Mouse (Mus musculus) CH12.LX (cell line): ENCODE data around the gene Rabgap1l. TPM values are rescaled to one million over a fixed set of nuclear protein-coding genes. Genes with fewer than 3 reads are reported as not detected.
A peak's percentile ranks its signal among the peaks of the same experiment; 100 is the strongest.

Experiments used
- DNase-seq: peaks from one replicate; pipeline ENCODE4 v3.0.0-alpha.2; 2013; ENCODE audit errors: extremely low read depth
- H3K27ac ChIP-seq: 2 replicates; pipeline ENCODE4 v1.5.1; 2012; ENCODE audit warnings: low read depth, mild to moderate bottlenecking, control low read depth, moderate library complexity; ENCODE audit not compliant: insufficient read depth
- H3K27me3 ChIP-seq: replicated peaks from 2 replicates; pipeline ENCODE3; 2012; ENCODE audit warnings: inconsistent platforms
- H3K36me3 ChIP-seq, 2 experiments: replicated peaks in 1 of 2; 2 replicates each; pipeline versions ENCODE3 to v1.6.1; 2012; ENCODE audit warnings: inconsistent platforms in 1 of 2, low read length in 1 of 2, mild to moderate bottlenecking in 1 of 2, mixed read lengths in 1 of 2, moderate library complexity in 1 of 2; ENCODE audit not compliant: control insufficient read depth in 1 of 2, insufficient read depth in 1 of 2
- H3K4me1 ChIP-seq, 2 experiments: 2 replicates each; pipeline ENCODE4 v1.6.1; 2012; ENCODE audit warnings: inconsistent platforms in 1 of 2, moderate library complexity in 1 of 2; ENCODE audit not compliant: insufficient read depth in 2 of 2, control insufficient read depth in 1 of 2
- H3K4me2 ChIP-seq: 2 replicates; pipeline ENCODE4 v1.6.1; 2012; ENCODE audit warnings: low read depth, mild to moderate bottlenecking, control low read depth; ENCODE audit not compliant: poor library complexity, insufficient read depth, severe bottlenecking
- H3K4me3 ChIP-seq, 3 experiments: fragments of 150-350 bp in 1 of 3; sonication (generic) in 1 of 3; replicated peaks in 1 of 3; 2 replicates each; pipeline versions ENCODE3 to v1.5.1; 2011 to 2012; ENCODE audit warnings: low read depth in 2 of 3, low read length in 2 of 3, mild to moderate bottlenecking in 2 of 3, moderate library complexity in 2 of 3, control low read depth in 1 of 3, improper control_type of control experiment in 1 of 3, inconsistent platforms in 1 of 3, mixed read lengths in 1 of 3; ENCODE audit not compliant: poor library complexity in 1 of 3
- H3K79me2 ChIP-seq: replicated peaks from 2 replicates; pipeline ENCODE4 v1.6.1; 2012; ENCODE audit warnings: mild to moderate bottlenecking, moderate library complexity; ENCODE audit not compliant: control insufficient read depth, poor library complexity, insufficient read depth, severe bottlenecking; ENCODE audit errors: extremely low read depth
- H3K9ac ChIP-seq: 2 replicates; pipeline ENCODE4 v1.6.1; 2012; ENCODE audit warnings: low read depth, mild to moderate bottlenecking, control low read depth, moderate library complexity; ENCODE audit not compliant: insufficient read depth
- H3K9me3 ChIP-seq: replicated peaks from 2 replicates; pipeline ENCODE3; 2012; ENCODE audit warnings: low read length, inconsistent platforms, mixed read lengths
- BHLHE40 ChIP-seq: IDR thresholded peaks from 2 replicates; pipeline ENCODE4 v1.6.1; 2011; ENCODE audit warnings: mild to moderate bottlenecking, low read depth, low read length, improper control_type of control experiment
- CHD1 ChIP-seq: IDR thresholded peaks from 2 replicates; pipeline ENCODE4 v1.6.1; 2012; ENCODE audit warnings: low read depth, low read length, improper control_type of control experiment, inconsistent platforms
- CHD2 ChIP-seq: IDR thresholded peaks from 2 replicates; pipeline ENCODE4 v1.6.1; 2011; ENCODE audit warnings: low read length, improper control_type of control experiment
- CTCF ChIP-seq, 2 experiments: IDR thresholded peaks in 1 of 2; conservative IDR thresholded peaks in 1 of 2; 2 replicates each; pipeline ENCODE4 v1.5.1; 2011 to 2012; ENCODE audit warnings: low read depth in 2 of 2, low read length in 2 of 2, improper control_type of control experiment in 1 of 2, inconsistent platforms in 1 of 2, mild to moderate bottlenecking in 1 of 2, moderate library complexity in 1 of 2
- E2F4 ChIP-seq: IDR thresholded peaks from 2 replicates; pipeline ENCODE4 v1.6.1; 2011; ENCODE audit warnings: low read depth, low read length, improper control_type of control experiment; ENCODE audit not compliant: insufficient replicate concordance
- EP300 ChIP-seq: IDR thresholded peaks from 2 replicates; pipeline ENCODE4 v1.6.1; 2011; ENCODE audit warnings: low read length, improper control_type of control experiment
- ETS1 ChIP-seq: conservative IDR thresholded peaks from 2 replicates; pipeline ENCODE4 v1.6.1; 2012; ENCODE audit warnings: low read depth, mild to moderate bottlenecking, inconsistent platforms, low read length, improper control_type of control experiment, moderate library complexity
- GABPA ChIP-seq: IDR thresholded peaks from 2 replicates; pipeline ENCODE4 v1.6.1; 2012; ENCODE audit warnings: low read depth, low read length, improper control_type of control experiment, inconsistent platforms; ENCODE audit not compliant: insufficient replicate concordance
- HCFC1 ChIP-seq: IDR thresholded peaks from 2 replicates; pipeline ENCODE4 v1.6.1; 2012; ENCODE audit warnings: low read depth, mild to moderate bottlenecking, inconsistent platforms, low read length, improper control_type of control experiment
- IRF4 ChIP-seq: IDR thresholded peaks from 2 replicates; pipeline ENCODE4 v1.6.1; 2014; ENCODE audit warnings: low read depth, mild to moderate bottlenecking, inconsistent platforms, low read length, improper control_type of control experiment
- JUN ChIP-seq: IDR thresholded peaks from 2 replicates; pipeline ENCODE4 v1.6.1; 2011; ENCODE audit warnings: low read depth, mild to moderate bottlenecking, low read length, improper control_type of control experiment, moderate library complexity; ENCODE audit not compliant: insufficient read depth
- JUND ChIP-seq: conservative IDR thresholded peaks from 2 replicates; pipeline ENCODE4 v1.6.1; 2011; ENCODE audit warnings: low read depth, low read length, improper control_type of control experiment
- KAT2A ChIP-seq: IDR thresholded peaks from 2 replicates; pipeline ENCODE4 v1.6.1; 2012; ENCODE audit warnings: low read length, improper control_type of control experiment, inconsistent platforms; ENCODE audit not compliant: insufficient replicate concordance
- MAFK ChIP-seq: IDR thresholded peaks from 2 replicates; pipeline ENCODE4 v1.6.1; 2011; ENCODE audit warnings: low read length, improper control_type of control experiment; ENCODE audit not compliant: insufficient replicate concordance
- MAZ ChIP-seq: IDR thresholded peaks from 2 replicates; pipeline ENCODE4 v1.6.1; 2012; ENCODE audit warnings: low read depth, mild to moderate bottlenecking, inconsistent platforms, low read length, improper control_type of control experiment, moderate library complexity
- MEF2A ChIP-seq: IDR thresholded peaks from 2 replicates; pipeline ENCODE4 v1.6.1; 2014; ENCODE audit warnings: low read depth, mild to moderate bottlenecking, inconsistent platforms, low read length, improper control_type of control experiment, borderline replicate concordance
- MXI1 ChIP-seq: IDR thresholded peaks from 2 replicates; pipeline ENCODE4 v1.6.1; 2011; ENCODE audit warnings: mild to moderate bottlenecking, low read depth, low read length, improper control_type of control experiment
- NELFE ChIP-seq: IDR thresholded peaks from 2 replicates; pipeline ENCODE4 v1.6.1; 2011; ENCODE audit warnings: low read depth, low read length, improper control_type of control experiment
- PAX5 ChIP-seq: IDR thresholded peaks from 2 replicates; pipeline ENCODE4 v1.6.1; 2012; ENCODE audit warnings: low read length, inconsistent platforms, mixed read lengths
- POLR2A ChIP-seq: IDR thresholded peaks from 2 replicates; pipeline ENCODE4 v1.6.1; 2011; ENCODE audit warnings: low read depth, mild to moderate bottlenecking, improper control_type of control experiment, low read length
- RAD21 ChIP-seq: IDR thresholded peaks from 2 replicates; pipeline ENCODE4 v1.6.1; 2011; ENCODE audit warnings: low read depth, mild to moderate bottlenecking, low read length, improper control_type of control experiment, moderate library complexity
- SIN3A ChIP-seq: IDR thresholded peaks from 2 replicates; pipeline ENCODE4 v1.6.1; 2012; ENCODE audit warnings: low read length, improper control_type of control experiment, inconsistent platforms
- SMC3 ChIP-seq: IDR thresholded peaks from 2 replicates; pipeline ENCODE4 v1.6.1; 2011; ENCODE audit warnings: low read depth, low read length, improper control_type of control experiment
- TBP ChIP-seq: conservative IDR thresholded peaks from 2 replicates; pipeline ENCODE4 v1.6.1; 2011; ENCODE audit warnings: low read depth, low read length, improper control_type of control experiment
- TCF12 ChIP-seq: IDR thresholded peaks from 2 replicates; pipeline ENCODE4 v1.6.1; 2014; ENCODE audit warnings: low read depth, mild to moderate bottlenecking, inconsistent platforms, low read length, improper control_type of control experiment
- USF1 ChIP-seq: IDR thresholded peaks from 2 replicates; pipeline ENCODE4 v1.6.1; 2014; ENCODE audit warnings: low read depth, mild to moderate bottlenecking, inconsistent platforms, low read length, improper control_type of control experiment
- USF2 ChIP-seq: conservative IDR thresholded peaks from 2 replicates; pipeline ENCODE4 v1.6.1; 2011; ENCODE audit warnings: low read depth, low read length, improper control_type of control experiment
- ZC3H11A ChIP-seq: IDR thresholded peaks from 2 replicates; pipeline ENCODE4 v1.6.1; 2012; ENCODE audit warnings: low read depth, mild to moderate bottlenecking, inconsistent platforms, low read length, improper control_type of control experiment
- ZMIZ1 ChIP-seq: IDR thresholded peaks from 2 replicates; pipeline ENCODE4 v1.6.1; 2012; ENCODE audit warnings: low read depth, mild to moderate bottlenecking, inconsistent platforms, low read length, improper control_type of control experiment
- ZNF384 ChIP-seq: IDR thresholded peaks from 2 replicates; pipeline ENCODE4 v1.6.1; 2012; ENCODE audit warnings: low read depth, low read length, improper control_type of control experiment, inconsistent platforms
- dilution Hi-C: fragments of 300-500 bp; cut with MboI; formaldehyde crosslinking; loops from 2 replicates; pipeline ENCODE4 v1.14.3; 2020; ENCODE audit warnings: low sequenced_read_pairs; ENCODE audit not compliant: extremely low pct_unique_long_range_greater_than_20kb, extremely low pct_ligation_motif_present
- in situ Hi-C: fragments of 300-500 bp; cut with MboI; formaldehyde crosslinking; loops from 3 replicates; pipeline ENCODE4 v1.14.3; 2019; ENCODE audit warnings: low sequenced_read_pairs, low pct_ligation_motif_present, low pct_unique_long_range_greater_than_20kb, mixed read lengths
- polyA plus RNA-seq: library from polyadenylated mRNA; unstranded; fragments of >175 nt; gene quantifications from 2 replicates; pipeline ENCODE4 v1.2.1, GENCODE M21; 2012; ENCODE audit warnings: low read depth; ENCODE audit not compliant: insufficient read length
- total RNA-seq, 2 experiments: library from RNA; depleted of rRNA; stranded (reverse); fragments of 300-350 nt in 1 of 2; fragments of >200 nt in 1 of 2; gene quantifications; 2 replicates each; pipeline ENCODE4 v1.2.3; 2012 to 2014

Rabgap1l gene
- total and polyA plus RNA-seq, 3 experiments = 84.0 to 109 (median 85.6) TPM

- peak overlapping the region; percentile 71 for H3K9ac ChIP-seq
- no peak for DNase-seq
- dilution Hi-C loops (no loop called here), in situ Hi-C loops (no loop called here)
- H3K27me3 ChIP-seq = no peaks in the 10 kb centered on the region
- no peak for TF ChIP-seq CHD2
- no peak for TF ChIP-seq ZC3H11A
- no peak for TF ChIP-seq JUND
- TF ChIP-seq JUN = no peak
- no peak for TF ChIP-seq HCFC1
- TF ChIP-seq ZMIZ1 = no peak
- no peak for TF ChIP-seq ZNF384
- no peak for TF ChIP-seq MXI1
- no peak for TF ChIP-seq ETS1
- TF ChIP-seq PAX5 = no peak
- TF ChIP-seq GABPA = no peak
- no peak for TF ChIP-seq SIN3A
- TF ChIP-seq EP300 = no peak
- H3K9me3 ChIP-seq = no peaks in the 10 kb centered on the region
- peaks cover 23 to 56% of the 10 kb centered on the region in 2 experiments for H3K4me1 ChIP-seq
- H3K79me2 ChIP-seq = peaks cover 3% of the 10 kb centered on the region; the same call in 1 of the 2 replicates
- peaks cover 0 to 11% of the 10 kb centered on the region in 2 experiments for H3K36me3 ChIP-seq
- H3K4me2 ChIP-seq = peak overlapping the region; percentile 85
- H3K27ac ChIP-seq = no peak overlapping the region
- peak overlapping the region; percentile 17 to 53 (median 49) for H3K4me3 ChIP-seq
These were observed 484.5 kb downstream of the Rabgap1l start for GRCm38 (mm10) chr1:160308498-160308897.

- Histone ChIP-seq H3K9me3 (no peaks in the 10 kb centered on the region), H3K4me3 (peak overlapping the region in 1 of 3 experiments; percentile 36), H3K27me3 (no peaks in the 10 kb centered on the region), H3K4me2 (peak overlapping the region; percentile 97), H3K79me2 (peaks cover 3% of the 10 kb centered on the region; the same call in 1 of the 2 replicates), H3K36me3 (peaks cover 0 to 15% of the 10 kb centered on the region in 2 experiments), H3K4me1 (peaks cover 23 to 52% of the 10 kb centered on the region in 2 experiments), H3K9ac (peak overlapping the region; percentile 13; the same call in 1 of the 2 replicates), H3K27ac (peak overlapping the region; percentile 20)
- peak; percentile 38 for DNase-seq
- in situ Hi-C loops = no loop called here
- dilution Hi-C loops = no loop called here
- TF ChIP-seq USF1 (no peak), MAZ (no peak), ZMIZ1 (no peak), MXI1 (no peak), ETS1 (peak; percentile 45; the same call in 1 of the 2 replicates), HCFC1 (no peak), NELFE (no peak), BHLHE40 (peak; percentile 36; the same call in 1 of the 2 replicates), PAX5 (no peak), CHD2 (no peak), ZC3H11A (no peak), RAD21 (no peak), USF2 (no peak), SMC3 (no peak), MEF2A (peak; percentile 40; the same call in 1 of the 2 replicates), E2F4 (no peak), EP300 (peak; percentile 63), SIN3A (no peak), JUND (no peak), IRF4 (no peak), MAFK (no peak), ZNF384 (no peak), CTCF (conservative IDR thresholded peaks at IDR 0.05 in 1 of 2, IDR thresholded peaks at IDR 0.05 in 1 of 2; ENCODE audit: low read depth in 2 of 2, low read length in 2 of 2) (no peak), KAT2A (no peak), CHD1 (no peak), TCF12 (0 out of 2 replicates have a peak, but pooled peaks have one; percentile 39), TBP (0 out of 2 replicates have a peak, but pooled peaks have one; percentile 10), POLR2A (no peak)
These were observed 486.0 kb downstream of the Rabgap1l start for GRCm38 (mm10) chr1:160306866-160307616.
